ENCODE assay signal across 9 mouse cellular contexts in genomic region chr19:5727701-5728100, GRCm38 (mm10). TPM values are rescaled to one million over a fixed set of nuclear protein-coding genes. Genes with fewer than 3 reads are reported as not detected.
DNase-seq lines count a peak whose midpoint lies in the region; ATAC-seq and TF ChIP-seq lines count a peak whose summit lies in the region.
"Had no signal": no experiment of that assay in that cellular context is flagged by ENCODE, and none has a peak within 500 bp of the region (broad histone marks: within the 10 kb centered on the region; RNA-seq: fewer than 3 reads in every experiment).

No protein-coding gene starts in this region.

- TF ChIP-seq POLR2A in spleen, adult 2 months (IDR thresholded peaks at IDR 0.05; ENCODE audit: low read depth, low read length) = no peak

- TF ChIP-seq CTCF in midbrain, postnatal 0 days (IDR thresholded peaks at IDR 0.05) = peak; percentile 100
- TF ChIP-seq CTCF in spleen, adult 2 months (IDR thresholded peaks at IDR 0.05; ENCODE audit: extremely low read depth, insufficient read depth, insufficient read length, insufficient replicate concordance) = peak; percentile 97

- H3K27ac ChIP-seq in embryonic facial prominence, embryonic 15.5 days (replicated peaks) = peak overlapping the region; percentile 91
- H3K27ac ChIP-seq in heart, embryonic 11.5 days (ENCODE audit: low read depth, low read length) = peak overlapping the region; percentile 6
- H3K27ac ChIP-seq in kidney, embryonic 14.5 days (ENCODE audit: low read depth, low read length) = peak overlapping the region; percentile 4; the same call in 1 of the 2 replicates
- 0 out of 2 replicates have a peak overlapping the region, but pooled peaks have one; percentile 21 for H3K27ac ChIP-seq in midbrain, postnatal 0 days (ENCODE audit: low read depth, low read length)
- H3K27ac ChIP-seq in spleen, adult 2 months (ENCODE audit: insufficient read depth, low read length) = peak overlapping the region; percentile 69

- H3K4me2 ChIP-seq in embryonic facial prominence, embryonic 15.5 days (replicated peaks) = peak overlapping the region; percentile 96
- peak overlapping the region; percentile 93 for H3K4me2 ChIP-seq in heart, embryonic 11.5 days
- H3K4me2 ChIP-seq in kidney, embryonic 14.5 days (replicated peaks; ENCODE audit: low read depth, low read length) = peak overlapping the region; percentile 91
- H3K4me2 ChIP-seq in midbrain, postnatal 0 days (ENCODE audit: low read depth, low read length, poor library complexity, severe bottlenecking) = peak overlapping the region; percentile 80

- peak overlapping the region; percentile 72 for H3K4me3 ChIP-seq in embryonic facial prominence, embryonic 15.5 days (replicated peaks)
- peak overlapping the region; percentile 97 for H3K4me3 ChIP-seq in heart, embryonic 11.5 days (ENCODE audit: low read depth, low read length)
- peak overlapping the region; percentile 92 for H3K4me3 ChIP-seq in kidney, embryonic 14.5 days (ENCODE audit: low read length)
- peak overlapping the region; percentile 92 for H3K4me3 ChIP-seq in midbrain, postnatal 0 days (ENCODE audit: low read depth, low read length)
- H3K4me3 ChIP-seq in spleen, adult 2 months (ENCODE audit: extremely low read depth, insufficient read depth, insufficient read length) = peak overlapping the region; percentile 53

- ATAC-seq in cerebellum, adult (ENCODE audit: insufficient number of reproducible peaks, low FRiP score, low TSS enrichment) = no peak; the same call in 1 of the 2 replicates
- no peak for ATAC-seq in embryonic facial prominence, embryonic 15.5 days (ENCODE audit: insufficient number of reproducible peaks, low FRiP score, low TSS enrichment, low read depth)
- ATAC-seq in heart, embryonic 11.5 days (replicated peaks; ENCODE audit: insufficient number of reproducible peaks, low FRiP score, low TSS enrichment) = no peak
- no peak for ATAC-seq in kidney, embryonic 14.5 days (ENCODE audit: low FRiP score, low TSS enrichment)
- ATAC-seq in midbrain, postnatal 0 days (ENCODE audit: low FRiP score) = no peak
- ATAC-seq: Patski had no signal

- peak overlapping the region; percentile 96 for H3K9ac ChIP-seq in embryonic facial prominence, embryonic 15.5 days
- peak overlapping the region; percentile 25 for H3K9ac ChIP-seq in heart, embryonic 11.5 days (ENCODE audit: low read depth, low read length)
- H3K9ac ChIP-seq in kidney, embryonic 14.5 days (ENCODE audit: low read depth, low read length) = peak overlapping the region; percentile 99; the same call in 1 of the 2 replicates
- H3K9ac ChIP-seq in midbrain, postnatal 0 days (replicated peaks; ENCODE audit: low read length, poor library complexity, severe bottlenecking) = peak overlapping the region; percentile 44

- H3K9me3 ChIP-seq in embryonic facial prominence, embryonic 15.5 days (replicated peaks) = no peaks in the 10 kb centered on the region
- H3K9me3 ChIP-seq in heart, embryonic 11.5 days (replicated peaks; ENCODE audit: control insufficient read depth, low read length) = no peaks in the 10 kb centered on the region
- no peaks in the 10 kb centered on the region for H3K9me3 ChIP-seq in kidney, embryonic 14.5 days (ENCODE audit: control insufficient read depth, low read length)
- no peaks in the 10 kb centered on the region for H3K9me3 ChIP-seq in midbrain, postnatal 0 days (ENCODE audit: low read length)

- H3K27me3 ChIP-seq in embryonic facial prominence, embryonic 15.5 days = no peaks in the 10 kb centered on the region
- H3K27me3 ChIP-seq in heart, embryonic 11.5 days (ENCODE audit: control insufficient read depth, insufficient read depth, low read length) = no peaks in the 10 kb centered on the region
- no peaks in the 10 kb centered on the region for H3K27me3 ChIP-seq in kidney, embryonic 14.5 days (ENCODE audit: control insufficient read depth, insufficient read depth, low read length)
- H3K27me3 ChIP-seq in midbrain, postnatal 0 days (ENCODE audit: insufficient read depth, low read length) = no peaks in the 10 kb centered on the region
- no peaks in the 10 kb centered on the region for H3K27me3 ChIP-seq in spleen, adult 2 months (ENCODE audit: control insufficient read depth, insufficient read depth, low read length)
- H3K27me3 ChIP-seq: Patski had no signal

- H3K36me3 ChIP-seq in embryonic facial prominence, embryonic 15.5 days = peaks cover 13% of the 10 kb centered on the region; the same call in 1 of the 2 replicates
- peaks cover 5% of the 10 kb centered on the region for H3K36me3 ChIP-seq in heart, embryonic 11.5 days (ENCODE audit: control insufficient read depth, insufficient read depth, low read length)
- H3K36me3 ChIP-seq in kidney, embryonic 14.5 days (ENCODE audit: control insufficient read depth, insufficient read depth, low read length) = peaks cover 9% of the 10 kb centered on the region
- peaks cover 14% of the 10 kb centered on the region for H3K36me3 ChIP-seq in midbrain, postnatal 0 days (ENCODE audit: insufficient read depth, low read length)
- H3K36me3 ChIP-seq in spleen, adult 2 months (ENCODE audit: control insufficient read depth, insufficient read depth, low read length) = no peaks in the 10 kb centered on the region

- H3K4me1 ChIP-seq in embryonic facial prominence, embryonic 15.5 days = peaks cover 73% of the 10 kb centered on the region
- peaks cover 55% of the 10 kb centered on the region for H3K4me1 ChIP-seq in heart, embryonic 11.5 days (ENCODE audit: control insufficient read depth, insufficient read depth, low read length)
- peaks cover 47% of the 10 kb centered on the region for H3K4me1 ChIP-seq in kidney, embryonic 14.5 days (ENCODE audit: control insufficient read depth, insufficient read depth, low read length)
- H3K4me1 ChIP-seq in midbrain, postnatal 0 days (ENCODE audit: insufficient read depth, low read length) = peaks cover 32% of the 10 kb centered on the region; the same call in 1 of the 2 replicates
- peaks cover 32% of the 10 kb centered on the region for H3K4me1 ChIP-seq in spleen, adult 2 months (ENCODE audit: control insufficient read depth, insufficient read depth, insufficient read length)

- DNase-seq in cerebellum, adult 11 months = peak; percentile 83
- DNase-seq in liver = peak; percentile 93
- peak; percentile 84 for DNase-seq in midbrain, postnatal 0 days (ENCODE audit: low spot score)
- DNase-seq in spleen, adult 2 months (ENCODE audit: low read depth in 1 of 2, low spot score in 2 of 2) = peak; percentile 56 to 87

- WGBS in embryonic facial prominence, embryonic 15.5 days = 3% methylated on average over 14 of the region's 14 CpGs
- WGBS in heart, embryonic 11.5 days (ENCODE audit: insufficient replicate concordance) = 3% methylated on average over 14 of the region's 14 CpGs
- WGBS in kidney, embryonic 14.5 days = 2% methylated on average over 14 of the region's 14 CpGs
- 4% methylated on average over 14 of the region's 14 CpGs for WGBS in midbrain, postnatal 0 days
- under 1% methylated on average over 14 of the region's 14 CpGs for WGBS in spleen, adult 2 months

RNA-seq across cellular contexts. Expression of gene Ehbp1l1, which starts 1.6 kb away (rescaled TPM):
- polyA plus RNA-seq in embryonic facial prominence, embryonic 15.5 days (2015; fragmentation: Nextera tagmentation; extraction: Ambion mirVana) = 32.4 and 35.9 TPM in 2 replicates
- 54.8 and 68.0 TPM in 2 replicates for polyA plus RNA-seq in heart, embryonic 11.5 days (2014; fragmentation: Nextera tagmentation; extraction: Ambion mirVana)
- polyA plus RNA-seq in kidney, embryonic 14.5 days (2014; fragmentation: Nextera tagmentation; extraction: Ambion mirVana) = 8.8 and 11.5 TPM in 2 replicates
- total RNA-seq in midbrain, postnatal 0 days (2014; rRNA removed) = 25.6 and 26.3 TPM in 2 replicates
- 65.2 and 65.4 TPM in 2 replicates for polyA plus RNA-seq in midbrain, postnatal 0 days (2015; fragmentation: Nextera tagmentation; extraction: Ambion mirVana)
- 94.6 and 101 TPM in 2 replicates for polyA plus RNA-seq in spleen, adult 2 months (2012; rRNA removed)

RNA-seq across cellular contexts. Expression of gene Fam89b, which starts 1.8 kb away (rescaled TPM):
- 110 and 111 TPM in 2 replicates for polyA plus RNA-seq in embryonic facial prominence, embryonic 15.5 days (2015; fragmentation: Nextera tagmentation; extraction: Ambion mirVana)
- 75.5 and 81.6 TPM in 2 replicates for polyA plus RNA-seq in heart, embryonic 11.5 days (2014; fragmentation: Nextera tagmentation; extraction: Ambion mirVana)
- polyA plus RNA-seq in kidney, embryonic 14.5 days (2014; fragmentation: Nextera tagmentation; extraction: Ambion mirVana) = 92.8 and 114 TPM in 2 replicates
- total RNA-seq in midbrain, postnatal 0 days (2014; rRNA removed) = 161 and 178 TPM in 2 replicates
- polyA plus RNA-seq in midbrain, postnatal 0 days (2015; fragmentation: Nextera tagmentation; extraction: Ambion mirVana) = 126 TPM in 2 replicates
- polyA plus RNA-seq in spleen, adult 2 months (2012; rRNA removed) = 124 and 173 TPM in 2 replicates

RNA-seq across cellular contexts. Expression of gene Ltbp3, which starts 13.0 kb away (rescaled TPM):
- polyA plus RNA-seq in embryonic facial prominence, embryonic 15.5 days (2015; fragmentation: Nextera tagmentation; extraction: Ambion mirVana) = 52.5 and 53.5 TPM in 2 replicates
- 9.3 and 9.8 TPM in 2 replicates for polyA plus RNA-seq in heart, embryonic 11.5 days (2014; fragmentation: Nextera tagmentation; extraction: Ambion mirVana)
- polyA plus RNA-seq in kidney, embryonic 14.5 days (2014; fragmentation: Nextera tagmentation; extraction: Ambion mirVana) = 14.9 and 27.1 TPM in 2 replicates
- total RNA-seq in midbrain, postnatal 0 days (2014; rRNA removed) = 28.8 and 29.3 TPM in 2 replicates
- 9.1 and 12.8 TPM in 2 replicates for polyA plus RNA-seq in midbrain, postnatal 0 days (2015; fragmentation: Nextera tagmentation; extraction: Ambion mirVana)
- 22.5 and 25.8 TPM in 2 replicates for polyA plus RNA-seq in spleen, adult 2 months (2012; rRNA removed)

RNA-seq across cellular contexts. Expression of gene Kcnk7, which starts 23.5 kb away (rescaled TPM):
- polyA plus RNA-seq in embryonic facial prominence, embryonic 15.5 days (2015; fragmentation: Nextera tagmentation; extraction: Ambion mirVana) = 3.8 TPM in 2 replicates
- not detected in 2 replicates for polyA plus RNA-seq in heart, embryonic 11.5 days (2014; fragmentation: Nextera tagmentation; extraction: Ambion mirVana)
- 0.39 and 0.42 TPM in 2 replicates for polyA plus RNA-seq in kidney, embryonic 14.5 days (2014; fragmentation: Nextera tagmentation; extraction: Ambion mirVana)
- total RNA-seq in midbrain, postnatal 0 days (2014; rRNA removed) = not detected in 2 replicates
- 0.47 and 0.49 TPM in 2 replicates for polyA plus RNA-seq in midbrain, postnatal 0 days (2015; fragmentation: Nextera tagmentation; extraction: Ambion mirVana)
- 0.19 and 0.39 TPM in 2 replicates for polyA plus RNA-seq in spleen, adult 2 months (2012; rRNA removed)

RNA-seq across cellular contexts. Expression of gene Pcnx3, which starts 39.0 kb away (rescaled TPM):
- polyA plus RNA-seq in embryonic facial prominence, embryonic 15.5 days (2015; fragmentation: Nextera tagmentation; extraction: Ambion mirVana) = 24.6 and 26.6 TPM in 2 replicates
- polyA plus RNA-seq in heart, embryonic 11.5 days (2014; fragmentation: Nextera tagmentation; extraction: Ambion mirVana) = 21.3 and 21.5 TPM in 2 replicates
- 31.2 and 35.4 TPM in 2 replicates for polyA plus RNA-seq in kidney, embryonic 14.5 days (2014; fragmentation: Nextera tagmentation; extraction: Ambion mirVana)
- 95.5 and 103 TPM in 2 replicates for total RNA-seq in midbrain, postnatal 0 days (2014; rRNA removed)
- polyA plus RNA-seq in midbrain, postnatal 0 days (2015; fragmentation: Nextera tagmentation; extraction: Ambion mirVana) = 18.4 and 19.1 TPM in 2 replicates
- polyA plus RNA-seq in spleen, adult 2 months (2012; rRNA removed) = 195 and 236 TPM in 2 replicates

Comparison
In these comparisons a context has a peak if more than half of its experiments do, and no peak if none do; other contexts are left out.
1. H3K27ac ChIP-seq: peak in every context shown above with its lines; median percentile 91 in embryonic facial prominence, embryonic 15.5 days; 69 in spleen, adult 2 months; 21 in midbrain, postnatal 0 days; 6 in heart, embryonic 11.5 days; 4 in kidney, embryonic 14.5 days.
2. H3K9ac ChIP-seq: peak in every context shown above with its lines; median percentile 99 in kidney, embryonic 14.5 days; 96 in embryonic facial prominence, embryonic 15.5 days; 44 in midbrain, postnatal 0 days; 25 in heart, embryonic 11.5 days.